Mouse (Mus musculus) kidney, embryonic 16.5 days (tissue): ENCODE measurements at regions not wholly inside any gene's neighbourhood (a gene's known extent, or its start where the extent isn't known, plus 50 kb on each side); places are given as distances from the start of the nearest gene placed in this dataset.

Experiments
- ATAC-seq: fragments of 200-750 bp; cut with Nextera tagmentation; 2 replicates; pipeline ENCODE4 v1.8.0; 2017; ENCODE audit warnings: moderate TSS enrichment; ENCODE audit not compliant: low FRiP score, low TSS enrichment
- H3K27ac ChIP-seq: fragments of 300-500 bp; sonication (generic); 2 replicates; pipeline ENCODE4 v1.5.1; 2014; ENCODE audit warnings: low read length
- H3K27me3 ChIP-seq: fragments of 300-500 bp; sonication (generic); 2 replicates; pipeline ENCODE4 v1.6.1; 2014; ENCODE audit warnings: low read length, control low read depth, mixed read lengths; ENCODE audit not compliant: insufficient read depth
- H3K36me3 ChIP-seq: fragments of 300-500 bp; sonication (generic); 2 replicates; pipeline ENCODE4 v1.6.1; 2014; ENCODE audit warnings: low read length, control low read depth, mixed read lengths; ENCODE audit not compliant: insufficient read depth
- H3K4me1 ChIP-seq: fragments of 300-500 bp; sonication (generic); 2 replicates; pipeline ENCODE4 v1.6.1; 2014; ENCODE audit warnings: low read length, control low read depth, mixed read lengths; ENCODE audit not compliant: insufficient read depth
- H3K4me2 ChIP-seq: fragments of 300-500 bp; sonication (generic); replicated peaks from 2 replicates; pipeline ENCODE4 v1.6.1; 2014; ENCODE audit warnings: low read depth, low read length
- H3K4me3 ChIP-seq: fragments of 300-500 bp; sonication (generic); 2 replicates; pipeline ENCODE4 v1.5.1; 2014; ENCODE audit warnings: mild to moderate bottlenecking, low read length
- H3K9ac ChIP-seq: fragments of 300-500 bp; sonication (generic); replicated peaks from 2 replicates; pipeline ENCODE4 v1.6.1; 2014; ENCODE audit warnings: low read length
- H3K9me3 ChIP-seq: fragments of 300-500 bp; sonication (generic); 2 replicates; pipeline ENCODE4 v1.6.1; 2016; ENCODE audit warnings: low read length, control low read depth
- WGBS: fragments of 180-500 bp; shearing (Covaris S2); extraction: QIAGEN DNeasy Blood & Tissue Kit; methylation state at CpG from one replicate; pipeline ENCODE4 v1.1.7; 2014; 5-methylcytosine and 5-hydroxymethylcytosine counted together

GRCm38 (mm10) chr16:5310736-5311135, 55.0 kb upstream of the Eef2kmt start:
- H3K4me1 ChIP-seq: no peaks in the 10 kb centered on the region
- ATAC-seq: no peak
- H3K27ac ChIP-seq: no peak overlapping the region
- H3K4me3 ChIP-seq: no peak overlapping the region
- peaks cover 10% of the 10 kb centered on the region; the same call in 1 of the 2 replicates for H3K27me3 ChIP-seq
- H3K9me3 ChIP-seq: no peaks in the 10 kb centered on the region
- H3K4me2 ChIP-seq: no peak overlapping the region
- H3K9ac ChIP-seq: no peak overlapping the region
- no peaks in the 10 kb centered on the region for H3K36me3 ChIP-seq
- 82% methylated on average over 10 of the region's 10 CpGs for WGBS

DNA sequence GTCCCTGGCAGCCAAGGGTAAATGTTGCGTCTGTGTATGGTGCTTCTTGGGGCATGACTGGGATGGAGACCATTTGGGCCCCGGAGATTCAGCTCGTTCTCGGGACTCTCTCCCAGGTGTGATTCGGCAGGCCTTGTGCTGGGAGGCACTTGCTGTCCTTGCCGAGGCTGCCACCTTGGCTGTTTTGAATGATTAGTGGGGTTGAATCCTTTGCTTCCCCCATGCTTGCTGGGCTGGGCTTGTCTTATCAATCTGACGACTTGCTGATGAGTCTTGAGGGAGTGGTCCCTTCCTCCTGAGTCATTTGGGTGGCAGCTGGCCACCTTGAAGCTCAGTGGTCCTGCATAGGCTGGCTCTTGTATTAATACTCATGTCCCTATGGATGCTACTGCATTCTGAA, 52.0 kb upstream of the Eef2kmt start:
- H3K4me3 ChIP-seq: no peak overlapping the region
- H3K4me1 ChIP-seq: no peaks in the 10 kb centered on the region
- peaks cover 10% of the 10 kb centered on the region; the same call in 1 of the 2 replicates for H3K27me3 ChIP-seq
- ATAC-seq: no peak
- no peak overlapping the region for H3K27ac ChIP-seq
- WGBS: 69% methylated on average over 7 of the region's 7 CpGs
- no peak overlapping the region for H3K4me2 ChIP-seq
- no peaks in the 10 kb centered on the region for H3K9me3 ChIP-seq
- H3K9ac ChIP-seq: no peak overlapping the region
- H3K36me3 ChIP-seq: no peaks in the 10 kb centered on the region

GRCm38 (mm10) chr16:5307249-5307605, 51.4 kb upstream of the Eef2kmt start:
- H3K4me3 ChIP-seq: peak overlapping the region; percentile 40
- no peak overlapping the region for H3K9ac ChIP-seq
- no peak overlapping the region for H3K27ac ChIP-seq
- peak overlapping the region; percentile 72 for H3K4me2 ChIP-seq
- H3K9me3 ChIP-seq: no peaks in the 10 kb centered on the region
- no peaks in the 10 kb centered on the region for H3K36me3 ChIP-seq
- H3K27me3 ChIP-seq: peaks cover 10% of the 10 kb centered on the region; the same call in 1 of the 2 replicates
- no peak for ATAC-seq
- 62% methylated on average over 7 of the region's 7 CpGs for WGBS
- H3K4me1 ChIP-seq: no peaks in the 10 kb centered on the region

DNA sequence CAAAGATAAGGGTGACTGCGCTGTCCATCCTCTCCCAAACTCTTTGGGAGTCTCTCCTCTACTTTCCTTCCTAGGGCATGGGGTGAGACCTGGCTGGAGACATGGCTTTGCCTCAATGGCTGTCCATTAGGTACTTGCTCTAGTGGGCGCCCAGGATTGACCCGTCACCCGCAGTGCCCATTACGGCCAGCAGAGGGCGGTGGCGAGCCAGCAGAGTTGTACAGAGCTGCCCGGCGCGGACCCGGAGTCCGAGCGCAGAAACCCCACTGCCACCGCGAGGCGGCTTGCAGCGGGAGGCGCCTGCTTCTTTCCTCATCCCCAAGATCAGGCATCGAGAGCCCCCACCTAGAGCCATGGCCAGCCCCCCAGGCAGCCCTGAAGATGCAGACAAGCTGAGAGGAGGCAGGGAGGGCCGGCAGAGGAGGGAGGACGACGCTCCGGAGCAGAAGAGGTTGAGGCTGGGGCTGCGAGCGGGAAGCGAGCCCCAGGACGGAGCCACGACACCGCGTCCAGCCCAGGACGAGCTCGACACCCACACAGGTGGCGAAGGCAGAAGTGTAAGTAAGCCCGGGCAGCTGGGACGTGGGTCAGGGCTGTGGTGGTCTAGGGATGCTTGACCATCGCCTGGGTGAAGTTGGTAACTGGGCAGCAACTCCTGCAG, 50.9 kb upstream of the Eef2kmt start:
- no peaks in the 10 kb centered on the region for H3K4me1 ChIP-seq
- no peaks in the 10 kb centered on the region for H3K36me3 ChIP-seq
- H3K27ac ChIP-seq: no peak overlapping the region
- peak; percentile 95 for ATAC-seq
- peak overlapping the region; percentile 40 for H3K4me3 ChIP-seq
- peak overlapping the region; percentile 72 for H3K4me2 ChIP-seq
- 1% methylated on average over 35 of the region's 36 CpGs for WGBS
- H3K9ac ChIP-seq: peak overlapping the region; percentile 54
- peaks cover 10% of the 10 kb centered on the region; the same call in 1 of the 2 replicates for H3K27me3 ChIP-seq
- no peaks in the 10 kb centered on the region for H3K9me3 ChIP-seq
